Mouse (Mus musculus): ENCODE results near the gene Gmcl1.

The Gmcl1 gene

GRCm38 (mm10) chr6:86736313-86736712, 3.1 kb upstream of the Gmcl1 start:
- no peak for DNase-seq (ENCODE audit: low spot score in 2 of 2)

- DNase-seq (ENCODE audit: low spot score in 2 of 2): peak; percentile 21 to 37
Measured at GRCm38 (mm10) chr6:86732276-86733173, 658 bp downstream of the Gmcl1 start.

- DNase-seq (ENCODE audit: low spot score in 2 of 2): no peak
Measured at GRCm38 (mm10) chr6:86728711-86729110, 4.5 kb downstream of the Gmcl1 start.

- DNase-seq (ENCODE audit: low spot score in 2 of 2): no peak
Measured at GRCm38 (mm10) chr6:86721977-86722376, 11.2 kb downstream of the Gmcl1 start.

GRCm38 (mm10) chr6:86708072-86708774, 25.0 kb downstream of the Gmcl1 start:
- no peak for DNase-seq (ENCODE audit: low spot score in 2 of 2)

GRCm38 (mm10) chr6:86702577-86702976, 30.6 kb downstream of the Gmcl1 start:
- DNase-seq (ENCODE audit: low spot score in 2 of 2): no peak

- no peak for DNase-seq (ENCODE audit: low spot score in 2 of 2)
Measured at GRCm38 (mm10) chr6:86697903-86698302, 35.3 kb downstream of the Gmcl1 start.

- no peak for DNase-seq (ENCODE audit: low spot score in 2 of 2)
Measured at GRCm38 (mm10) chr6:86696213-86696612, 37.0 kb downstream of the Gmcl1 start.

- peak in 1 of 2 experiments; percentile 41 for DNase-seq (ENCODE audit: low spot score in 2 of 2)
Measured at GRCm38 (mm10) chr6:86694465-86694864, 38.7 kb downstream of the Gmcl1 start.

GRCm38 (mm10) chr6:86689671-86690070, 43.5 kb downstream of the Gmcl1 start:
- DNase-seq (ENCODE audit: low spot score in 2 of 2): no peak

- DNase-seq (ENCODE audit: low spot score in 2 of 2): no peak
Measured at GRCm38 (mm10) chr6:86686971-86687370, 46.2 kb downstream of the Gmcl1 start.

- no peak for DNase-seq (ENCODE audit: low spot score in 2 of 2)
Measured at GRCm38 (mm10) chr6:86684655-86685011, 48.5 kb downstream of the Gmcl1 start.

- DNase-seq (ENCODE audit: low spot score in 2 of 2): peak; percentile 46 to 91
Measured at GRCm38 (mm10) chr6:86683872-86684654, 49.1 kb downstream of the Gmcl1 start, which contains the start of gene Snrnp27. TSS of gene Snrnp27 (minus strand) at chr6:86684522.

- no peak for DNase-seq (ENCODE audit: low spot score in 2 of 2)
Measured at GRCm38 (mm10) chr6:86681289-86681688, 51.9 kb downstream of the Gmcl1 start.

- no peak for DNase-seq (ENCODE audit: low spot score in 2 of 2)
Measured at GRCm38 (mm10) chr6:86678341-86678740, 54.8 kb downstream of the Gmcl1 start.

- DNase-seq (ENCODE audit: low spot score in 2 of 2): peak; percentile 53 to 70
Measured at GRCm38 (mm10) chr6:86670873-86671272, 62.3 kb downstream of the Gmcl1 start.

- DNase-seq (ENCODE audit: low spot score in 2 of 2): peak; percentile 100
Measured at GRCm38 (mm10) chr6:86669240-86669727, 63.9 kb downstream of the Gmcl1 start.

- peak in 1 of 2 experiments; percentile 26 for DNase-seq (ENCODE audit: low spot score in 2 of 2)
Measured at GRCm38 (mm10) chr6:86668580-86669239, 64.5 kb downstream of the Gmcl1 start, which contains the start of gene Mxd1. TSS of gene Mxd1 (minus strand) at chr6:86669161.

GRCm38 (mm10) chr6:86667061-86667460, 66.1 kb downstream of the Gmcl1 start:
- DNase-seq (ENCODE audit: low spot score in 2 of 2): no peak

- no peak for DNase-seq (ENCODE audit: low spot score in 2 of 2)
Measured at GRCm38 (mm10) chr6:86665560-86666307, 67.4 kb downstream of the Gmcl1 start.
